Mouse (Mus musculus): ENCODE data around the gene Fam168a. TPM values are rescaled to one million over a fixed set of nuclear protein-coding genes. Genes with fewer than 3 reads are reported as not detected.

The Fam168a gene
- polyA plus RNA-seq, 1 experiment from 2014 or later: 6.3 TPM

- Histone ChIP-seq H3K27ac (ENCODE audit: low read length) (no peak overlapping the region), H3K27me3 (ENCODE audit: control insufficient read depth, insufficient read depth, low read depth, low read length) (no peaks in the 10 kb centered on the region), H3K9ac (ENCODE audit: low read depth, low read length) (no peak overlapping the region), H3K4me3 (ENCODE audit: low read depth, low read length) (no peak overlapping the region), H3K4me1 (ENCODE audit: control insufficient read depth, low read depth, low read length) (no peaks in the 10 kb centered on the region), H3K9me3 (replicated peaks; ENCODE audit: control insufficient read depth, low read length) (no peaks in the 10 kb centered on the region), H3K4me2 (ENCODE audit: low read depth, low read length) (no peak overlapping the region), H3K36me3 (ENCODE audit: control insufficient read depth, insufficient read depth) (no peaks in the 10 kb centered on the region)
- no peak for ATAC-seq (ENCODE audit: low read depth)
Observed at GRCm38 (mm10) chr7:100762726-100763125, 56.3 kb downstream of the Fam168a start.

GRCm38 (mm10) chr7:100767568-100767967, 61.1 kb downstream of the Fam168a start:
- Histone ChIP-seq H3K4me2 (ENCODE audit: low read depth, low read length) (no peak overlapping the region), H3K9ac (ENCODE audit: low read depth, low read length) (no peak overlapping the region), H3K27ac (ENCODE audit: low read length) (no peak overlapping the region), H3K27me3 (ENCODE audit: control insufficient read depth, insufficient read depth, low read depth, low read length) (no peaks in the 10 kb centered on the region), H3K4me3 (ENCODE audit: low read depth, low read length) (no peak overlapping the region), H3K4me1 (ENCODE audit: control insufficient read depth, low read depth, low read length) (peaks cover 3% of the 10 kb centered on the region; the same call in 1 of the 2 replicates), H3K9me3 (replicated peaks; ENCODE audit: control insufficient read depth, low read length) (no peaks in the 10 kb centered on the region), H3K36me3 (ENCODE audit: control insufficient read depth, insufficient read depth) (no peaks in the 10 kb centered on the region)
- 69% methylated on average over 3 of the region's 3 CpGs for WGBS (ENCODE audit: insufficient replicate concordance)
- ATAC-seq (ENCODE audit: low read depth): no peak

GRCm38 (mm10) chr7:100768009-100768408, 61.6 kb downstream of the Fam168a start:
- H3K36me3 ChIP-seq (ENCODE audit: control insufficient read depth, insufficient read depth): no peaks in the 10 kb centered on the region
- H3K9me3 ChIP-seq (replicated peaks; ENCODE audit: control insufficient read depth, low read length): no peaks in the 10 kb centered on the region
- H3K27me3 ChIP-seq (ENCODE audit: control insufficient read depth, insufficient read depth, low read depth, low read length): no peaks in the 10 kb centered on the region
- H3K27ac ChIP-seq (ENCODE audit: low read length): no peak overlapping the region
- H3K4me2 ChIP-seq (ENCODE audit: low read depth, low read length): no peak overlapping the region
- 81% methylated on average over 3 of the region's 3 CpGs for WGBS (ENCODE audit: insufficient replicate concordance)
- no peak for ATAC-seq (ENCODE audit: low read depth)
- peaks cover 3% of the 10 kb centered on the region; the same call in 1 of the 2 replicates for H3K4me1 ChIP-seq (ENCODE audit: control insufficient read depth, low read depth, low read length)
- no peak overlapping the region for H3K9ac ChIP-seq (ENCODE audit: low read depth, low read length)
- H3K4me3 ChIP-seq (ENCODE audit: low read depth, low read length): no peak overlapping the region

- H3K4me3 ChIP-seq (ENCODE audit: low read depth, low read length): no peak overlapping the region
- no peak overlapping the region for H3K27ac ChIP-seq (ENCODE audit: low read length)
- ATAC-seq (ENCODE audit: low read depth): no peak
- no peaks in the 10 kb centered on the region for H3K27me3 ChIP-seq (ENCODE audit: control insufficient read depth, insufficient read depth, low read depth, low read length)
- 47% methylated on average over 7 of the region's 7 CpGs for WGBS (ENCODE audit: insufficient replicate concordance)
- no peaks in the 10 kb centered on the region for H3K36me3 ChIP-seq (ENCODE audit: control insufficient read depth, insufficient read depth)
- no peak overlapping the region for H3K4me2 ChIP-seq (ENCODE audit: low read depth, low read length)
- no peaks in the 10 kb centered on the region for H3K9me3 ChIP-seq (replicated peaks; ENCODE audit: control insufficient read depth, low read length)
- no peak overlapping the region for H3K9ac ChIP-seq (ENCODE audit: low read depth, low read length)
- peaks cover 3% of the 10 kb centered on the region; the same call in 1 of the 2 replicates for H3K4me1 ChIP-seq (ENCODE audit: control insufficient read depth, low read depth, low read length)
Observed at GRCm38 (mm10) chr7:100769534-100770083, 63.2 kb downstream of the Fam168a start.

- 27% methylated on average over 2 of the region's 2 CpGs for WGBS (ENCODE audit: insufficient replicate concordance)
- Histone ChIP-seq H3K27ac (ENCODE audit: low read length) (no peak overlapping the region), H3K4me3 (ENCODE audit: low read depth, low read length) (no peak overlapping the region)
Observed at GRCm38 (mm10) chr7:100770669-100771341, 64.4 kb downstream of the Fam168a start.

GRCm38 (mm10) chr7:100774189-100774588, 67.8 kb downstream of the Fam168a start:
- ATAC-seq (ENCODE audit: low read depth): no peak
- H3K27ac ChIP-seq (ENCODE audit: low read length): no peak overlapping the region
- no peaks in the 10 kb centered on the region for H3K27me3 ChIP-seq (ENCODE audit: control insufficient read depth, insufficient read depth, low read depth, low read length)
- H3K36me3 ChIP-seq (ENCODE audit: control insufficient read depth, insufficient read depth): no peaks in the 10 kb centered on the region
- peaks cover 4% of the 10 kb centered on the region for H3K4me1 ChIP-seq (ENCODE audit: control insufficient read depth, low read depth, low read length)
- no peak overlapping the region for H3K9ac ChIP-seq (ENCODE audit: low read depth, low read length)
- H3K4me2 ChIP-seq (ENCODE audit: low read depth, low read length): no peak overlapping the region
- no peak overlapping the region for H3K4me3 ChIP-seq (ENCODE audit: low read depth, low read length)
- no peaks in the 10 kb centered on the region for H3K9me3 ChIP-seq (replicated peaks; ENCODE audit: control insufficient read depth, low read length)
- 80% methylated on average over 1 of the region's 1 CpGs for WGBS (ENCODE audit: insufficient replicate concordance)

More at GRCm38 (mm10) chr7:100770669-100771341, 64.4 kb downstream of the Fam168a start:
- H3K9ac ChIP-seq (ENCODE audit: low read depth, low read length): no peak overlapping the region
- peaks cover 3% of the 10 kb centered on the region; the same call in 1 of the 2 replicates for H3K4me1 ChIP-seq (ENCODE audit: control insufficient read depth, low read depth, low read length)
- H3K36me3 ChIP-seq (ENCODE audit: control insufficient read depth, insufficient read depth): no peaks in the 10 kb centered on the region
- H3K9me3 ChIP-seq (replicated peaks; ENCODE audit: control insufficient read depth, low read length): no peaks in the 10 kb centered on the region
- H3K27me3 ChIP-seq (ENCODE audit: control insufficient read depth, insufficient read depth, low read depth, low read length): no peaks in the 10 kb centered on the region
- no peak for ATAC-seq (ENCODE audit: low read depth)
- no peak overlapping the region for H3K4me2 ChIP-seq (ENCODE audit: low read depth, low read length)

GRCm38 (mm10) chr7:100775810-100776209, 69.4 kb downstream of the Fam168a start:
- Histone ChIP-seq H3K27ac (ENCODE audit: low read length) (no peak overlapping the region), H3K4me3 (ENCODE audit: low read depth, low read length) (no peak overlapping the region), H3K27me3 (ENCODE audit: control insufficient read depth, insufficient read depth, low read depth, low read length) (no peaks in the 10 kb centered on the region), H3K4me2 (ENCODE audit: low read depth, low read length) (no peak overlapping the region), H3K4me1 (ENCODE audit: control insufficient read depth, low read depth, low read length) (peaks cover 15% of the 10 kb centered on the region), H3K9me3 (replicated peaks; ENCODE audit: control insufficient read depth, low read length) (no peaks in the 10 kb centered on the region), H3K36me3 (ENCODE audit: control insufficient read depth, insufficient read depth) (no peaks in the 10 kb centered on the region), H3K9ac (ENCODE audit: low read depth, low read length) (no peak overlapping the region)
- WGBS (ENCODE audit: insufficient replicate concordance): 78% methylated on average over 1 of the region's 1 CpGs
- ATAC-seq (ENCODE audit: low read depth): no peak

GRCm38 (mm10) chr7:100780192-100780591, 73.8 kb downstream of the Fam168a start:
- Histone ChIP-seq H3K27me3 (ENCODE audit: control insufficient read depth, insufficient read depth, low read depth, low read length) (no peaks in the 10 kb centered on the region), H3K4me1 (ENCODE audit: control insufficient read depth, low read depth, low read length) (peaks cover 19% of the 10 kb centered on the region), H3K27ac (ENCODE audit: low read length) (no peak overlapping the region), H3K9me3 (replicated peaks; ENCODE audit: control insufficient read depth, low read length) (no peaks in the 10 kb centered on the region), H3K36me3 (ENCODE audit: control insufficient read depth, insufficient read depth) (no peaks in the 10 kb centered on the region), H3K9ac (ENCODE audit: low read depth, low read length) (no peak overlapping the region), H3K4me2 (ENCODE audit: low read depth, low read length) (peak overlapping the region; percentile 27), H3K4me3 (ENCODE audit: low read depth, low read length) (no peak overlapping the region)
- WGBS (ENCODE audit: insufficient replicate concordance): 30% methylated on average over 7 of the region's 7 CpGs
- no peak for ATAC-seq (ENCODE audit: low read depth)

GRCm38 (mm10) chr7:100784650-100785049, 78.2 kb downstream of the Fam168a start:
- WGBS (ENCODE audit: insufficient replicate concordance): 82% methylated on average over 2 of the region's 2 CpGs
- Histone ChIP-seq H3K4me3 (ENCODE audit: low read depth, low read length) (no peak overlapping the region), H3K9ac (ENCODE audit: low read depth, low read length) (no peak overlapping the region), H3K9me3 (replicated peaks; ENCODE audit: control insufficient read depth, low read length) (no peaks in the 10 kb centered on the region), H3K27ac (ENCODE audit: low read length) (peak overlapping the region; percentile 11; the same call in 1 of the 2 replicates), H3K4me1 (ENCODE audit: control insufficient read depth, low read depth, low read length) (peaks cover 41% of the 10 kb centered on the region), H3K27me3 (ENCODE audit: control insufficient read depth, insufficient read depth, low read depth, low read length) (no peaks in the 10 kb centered on the region), H3K36me3 (ENCODE audit: control insufficient read depth, insufficient read depth) (no peaks in the 10 kb centered on the region), H3K4me2 (ENCODE audit: low read depth, low read length) (no peak overlapping the region)
- ATAC-seq (ENCODE audit: low read depth): no peak

Data from liver, embryonic 16.5 days (tissue).